Mouse (Mus musculus): Measurements from ENCODE around the gene Arhgap32.
"Not testable (repeated sequence)": the region's sequence is repeated elsewhere in the genome, so short reads cannot be mapped to it uniquely, and the experiment has no call there.

Gene Arhgap32

DNA sequence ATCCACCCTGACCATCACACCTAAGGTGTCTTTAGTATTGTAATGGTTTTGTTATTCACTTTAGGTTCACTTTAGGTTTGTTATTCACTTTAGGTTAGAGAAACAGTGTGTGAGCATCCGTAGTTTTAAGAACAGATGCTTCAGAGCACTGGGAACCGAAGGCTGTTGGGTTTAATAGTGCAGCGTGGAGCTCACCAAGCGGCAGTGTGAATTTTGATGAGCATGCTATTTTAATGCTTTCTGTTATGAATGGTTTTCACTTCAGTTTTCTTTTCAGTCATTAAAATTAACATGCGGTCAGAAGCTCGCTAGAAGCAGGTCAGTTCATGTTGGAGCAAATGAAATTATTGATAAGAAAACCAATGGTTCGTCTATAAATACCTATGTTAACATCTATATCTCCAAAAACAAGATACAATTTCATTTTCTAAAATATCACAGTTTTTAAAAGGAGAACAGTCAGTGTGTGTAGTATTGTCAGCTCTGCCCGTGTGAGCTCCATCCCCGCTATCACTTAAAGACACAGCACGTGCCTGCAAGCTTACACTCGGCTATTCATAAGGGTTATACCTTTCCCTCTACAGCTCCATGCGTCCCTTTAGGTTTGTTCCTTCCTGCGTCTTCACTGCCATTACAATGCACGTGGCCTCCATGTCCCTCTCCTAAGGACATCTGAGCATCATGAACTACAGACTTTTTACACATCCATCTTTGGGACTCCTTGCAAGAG lies 21.9 kb downstream of the Arhgap32 start:
- DNase-seq, result no peak

DNA sequence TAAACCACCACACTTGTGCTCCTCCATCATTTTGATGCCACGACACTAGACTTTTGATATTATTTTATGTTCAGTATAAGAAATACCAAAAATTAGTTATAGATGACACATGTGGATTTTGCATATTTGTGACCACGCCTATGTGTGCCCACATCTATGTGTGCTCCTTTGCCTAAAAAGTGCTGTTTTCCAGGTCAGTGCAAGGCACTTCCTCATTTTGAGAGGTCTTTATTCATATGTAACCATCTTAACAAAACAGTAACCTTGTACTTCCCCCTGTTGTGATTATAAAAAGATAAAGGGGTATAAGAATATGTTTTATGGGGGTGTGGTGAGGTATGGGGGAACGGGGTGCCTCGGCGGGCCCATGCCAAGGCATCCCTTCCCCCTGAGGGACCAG lies 22.7 kb downstream of the Arhgap32 start:
- DNase-seq, result no peak

DNA sequence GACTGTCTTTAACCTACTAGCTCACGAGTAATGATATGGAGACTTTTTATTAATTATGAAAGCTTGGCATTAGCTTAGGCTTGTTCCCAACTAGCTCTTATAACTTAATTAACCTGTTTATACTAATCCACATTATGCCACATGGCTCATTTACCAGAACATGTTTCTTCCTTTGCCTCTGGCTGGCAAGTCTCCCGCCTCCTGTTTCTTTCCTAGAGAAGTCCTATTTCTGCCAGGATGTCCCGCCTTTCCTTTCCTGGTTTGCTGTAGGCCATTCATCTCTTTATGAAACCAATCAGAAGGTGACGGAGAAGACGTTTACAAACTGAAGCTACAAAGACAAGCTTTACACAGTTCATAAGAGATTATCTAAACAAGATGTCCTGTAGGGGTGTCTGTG lies 23.7 kb downstream of the Arhgap32 start:
- DNase-seq, result no peak

DNA sequence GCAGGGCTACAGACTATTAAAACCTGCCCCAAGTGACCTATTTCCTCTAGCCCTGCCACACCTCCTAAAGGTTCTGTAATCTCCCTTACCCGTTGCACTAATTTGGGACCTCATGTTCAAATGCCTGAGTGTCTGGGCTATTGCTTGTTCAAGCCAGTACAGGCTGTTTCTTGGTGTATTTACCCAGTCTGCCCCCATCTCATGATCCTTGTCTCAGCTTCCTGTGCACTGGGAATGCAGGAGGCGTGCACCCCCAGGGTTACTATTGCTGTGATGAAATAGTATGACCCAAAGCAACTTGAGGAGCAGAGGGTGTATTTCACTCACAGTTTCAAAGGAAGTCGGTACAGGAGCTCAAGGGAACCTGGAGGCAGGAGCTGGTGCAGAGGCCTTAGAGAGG lies 26.9 kb downstream of the Arhgap32 start:
- no peak for DNase-seq

DNA sequence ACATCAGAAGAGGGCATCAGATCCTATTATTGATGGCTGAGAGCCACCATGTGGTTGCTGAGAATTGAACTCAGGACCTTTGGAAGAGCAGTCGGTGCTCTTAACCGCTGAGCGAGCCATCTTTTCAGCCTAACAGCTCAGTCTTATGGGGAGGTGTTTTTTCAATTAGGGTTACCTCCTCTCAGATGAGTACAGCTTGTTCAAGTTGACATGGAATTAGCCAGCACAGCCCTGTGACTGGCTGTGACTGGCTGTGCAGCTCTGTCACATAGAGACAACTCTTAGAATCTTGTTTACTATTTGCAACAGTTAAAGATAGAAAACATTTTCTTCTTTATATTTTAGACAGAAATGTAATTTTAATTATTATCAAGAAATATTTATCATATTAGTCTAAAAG lies 27.5 kb downstream of the Arhgap32 start:
- no peak for DNase-seq

DNA sequence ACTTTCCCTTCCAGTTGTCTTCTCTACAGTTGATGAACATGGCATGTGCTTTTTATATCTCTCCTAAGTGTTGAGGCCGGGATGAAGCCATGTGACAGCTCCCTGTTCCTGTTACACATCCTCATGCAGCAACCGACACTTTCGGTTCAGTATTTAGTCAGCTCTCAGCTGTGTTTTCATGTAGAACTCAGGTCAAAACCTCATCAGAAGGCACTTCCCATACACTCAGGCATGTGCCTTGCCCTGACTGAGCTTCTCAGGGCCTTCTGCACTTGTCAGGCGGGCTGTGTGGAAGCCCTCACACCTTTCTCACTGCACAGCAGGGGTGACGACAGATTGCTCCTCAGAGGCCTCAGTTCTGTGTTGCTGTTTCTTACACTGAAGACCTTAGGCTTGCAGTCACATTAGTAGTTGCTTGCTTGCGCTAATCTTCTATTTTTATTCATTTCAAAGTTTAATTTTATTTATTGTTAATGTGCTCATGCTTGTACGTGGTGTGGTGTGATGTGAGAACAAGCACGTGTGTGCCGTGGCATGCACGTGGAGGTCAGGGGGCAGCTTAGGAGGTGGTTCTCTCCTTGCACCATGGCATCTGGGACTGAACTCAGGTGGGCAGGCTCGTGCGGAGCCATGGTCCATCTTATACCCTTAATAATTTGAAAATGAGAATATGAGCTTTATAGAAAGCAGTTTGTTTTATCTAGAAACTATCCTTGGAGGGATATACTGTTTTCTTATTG lies 30.5 kb downstream of the Arhgap32 start:
- no peak for DNase-seq

DNA sequence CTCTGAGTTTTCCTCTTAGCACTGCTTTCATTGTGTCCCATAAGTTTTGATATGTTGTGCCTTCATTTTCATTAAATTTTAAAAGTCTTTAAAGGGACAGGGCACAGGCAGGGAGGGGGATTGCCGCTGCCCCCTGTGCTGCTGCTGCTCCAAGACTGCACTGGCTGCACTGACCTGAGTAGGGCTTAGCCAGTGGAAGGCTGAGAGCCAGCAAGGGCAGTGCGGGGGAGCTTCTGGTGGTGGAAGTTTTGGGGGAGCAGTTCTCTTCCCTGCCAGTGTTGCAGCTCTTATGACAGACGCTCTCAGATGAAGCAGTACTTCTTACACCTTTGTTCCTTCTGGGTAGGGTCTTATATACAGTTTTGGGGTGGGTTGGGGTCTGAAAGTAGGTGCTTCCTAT lies 33.3 kb downstream of the Arhgap32 start:
- DNase-seq, result no peak

DNA sequence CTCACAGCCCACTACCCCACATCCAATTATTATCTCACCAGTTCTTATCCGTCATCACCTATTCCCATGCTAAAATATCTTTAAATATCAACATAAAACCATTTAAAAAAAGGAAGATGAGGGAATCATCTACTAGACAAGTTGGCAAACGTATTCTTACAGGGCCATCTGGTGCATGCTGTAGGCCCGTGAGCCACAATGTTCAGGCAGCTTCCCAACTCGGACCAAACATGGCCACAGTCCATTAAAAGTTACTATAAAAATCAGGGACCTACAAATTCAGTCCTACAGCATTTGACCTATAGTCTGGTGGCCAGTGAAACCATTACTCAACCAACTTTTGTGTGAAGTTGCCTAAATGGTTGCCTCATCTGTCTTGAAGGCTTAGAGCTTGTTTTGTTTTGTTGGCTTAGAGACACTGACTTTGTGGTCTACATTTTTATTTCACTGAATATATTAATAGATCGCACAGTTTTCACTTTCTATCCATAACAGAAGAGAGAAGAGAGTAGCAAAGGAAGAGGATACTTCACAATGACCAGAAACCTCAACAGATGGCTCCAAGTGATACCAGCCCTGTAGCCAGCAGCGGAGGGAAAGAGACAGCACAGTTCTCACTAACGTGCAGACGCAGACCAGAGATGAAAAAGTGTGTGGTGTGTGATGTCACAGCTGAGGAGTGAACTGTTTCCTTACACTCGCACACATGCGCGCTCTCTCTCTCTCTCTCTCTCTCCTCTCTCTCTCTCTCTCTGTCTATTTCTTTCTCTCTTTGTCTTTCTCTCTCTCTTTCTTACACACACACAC lies 34.1 kb downstream of the Arhgap32 start:
- DNase-seq, result no peak

DNA sequence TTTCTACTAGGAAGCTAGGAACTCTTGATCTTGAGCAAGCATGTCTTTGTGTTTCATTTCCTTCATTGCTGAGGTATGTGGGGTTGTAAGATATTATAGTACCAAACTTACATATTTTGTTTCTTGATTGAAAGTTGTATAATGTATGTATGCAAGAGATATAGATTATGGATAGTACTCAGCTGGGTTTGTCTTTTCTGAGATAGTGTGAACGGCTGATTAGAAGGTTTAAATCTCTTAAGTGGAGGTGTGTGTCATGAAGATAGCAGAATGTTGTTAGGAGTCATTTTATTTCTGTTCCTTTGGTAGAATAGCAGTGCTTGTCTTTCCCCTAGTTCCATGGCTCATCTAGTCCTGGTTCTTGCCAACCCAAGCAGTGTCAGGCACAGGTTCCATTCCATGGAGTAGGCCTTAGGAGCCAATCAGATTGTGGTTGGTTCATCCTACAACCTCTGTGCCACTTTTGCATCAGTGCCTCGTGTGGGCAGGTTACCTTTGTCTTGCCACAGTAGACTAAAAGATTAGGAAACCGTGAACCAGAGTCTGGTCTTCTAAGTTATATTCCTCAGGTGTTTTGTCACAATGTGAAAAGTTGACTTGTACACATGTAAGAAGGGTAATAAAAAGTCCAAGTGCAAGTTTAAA lies 38.9 kb downstream of the Arhgap32 start:
- DNase-seq, result no peak

DNA sequence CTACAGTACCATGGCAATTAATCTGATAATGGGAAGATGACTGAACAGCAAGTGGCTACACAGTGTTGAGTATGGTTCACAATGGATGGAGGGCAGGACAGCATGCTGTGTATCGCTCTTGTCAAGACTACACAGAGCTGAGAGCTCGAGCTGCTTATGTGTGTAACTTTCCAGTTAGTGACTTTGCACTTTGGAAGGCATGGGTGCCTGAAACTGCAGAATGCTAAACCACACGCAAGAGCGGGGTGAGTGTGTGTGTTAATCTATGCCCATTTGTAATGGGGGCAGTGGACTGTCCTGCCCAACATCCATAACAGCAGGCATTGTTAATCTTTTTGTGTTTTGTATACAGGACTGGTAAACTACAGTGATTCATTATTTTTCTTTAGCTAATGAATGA lies 40.8 kb downstream of the Arhgap32 start:
- peak; percentile 52 to 66 for DNase-seq

DNA sequence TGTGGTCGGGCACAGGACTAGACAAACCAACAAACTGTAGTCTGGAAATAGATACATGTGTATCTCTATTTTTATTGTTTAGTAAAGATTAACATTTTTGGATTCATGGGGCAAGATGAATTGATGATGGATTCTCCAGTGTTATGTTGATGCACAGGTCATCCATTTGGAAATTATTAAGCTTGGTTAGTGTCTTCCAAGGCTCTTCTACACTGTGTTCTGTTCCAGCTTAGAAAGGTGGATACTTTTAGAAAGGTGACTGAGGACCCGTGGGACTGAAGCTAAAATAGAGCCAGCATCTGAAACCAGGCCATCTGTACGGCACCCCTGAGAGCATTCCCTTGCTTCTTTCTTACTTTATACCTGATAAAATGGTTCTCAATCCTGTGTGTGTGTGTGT lies 41.3 kb downstream of the Arhgap32 start:
- DNase-seq, result no peak

DNA sequence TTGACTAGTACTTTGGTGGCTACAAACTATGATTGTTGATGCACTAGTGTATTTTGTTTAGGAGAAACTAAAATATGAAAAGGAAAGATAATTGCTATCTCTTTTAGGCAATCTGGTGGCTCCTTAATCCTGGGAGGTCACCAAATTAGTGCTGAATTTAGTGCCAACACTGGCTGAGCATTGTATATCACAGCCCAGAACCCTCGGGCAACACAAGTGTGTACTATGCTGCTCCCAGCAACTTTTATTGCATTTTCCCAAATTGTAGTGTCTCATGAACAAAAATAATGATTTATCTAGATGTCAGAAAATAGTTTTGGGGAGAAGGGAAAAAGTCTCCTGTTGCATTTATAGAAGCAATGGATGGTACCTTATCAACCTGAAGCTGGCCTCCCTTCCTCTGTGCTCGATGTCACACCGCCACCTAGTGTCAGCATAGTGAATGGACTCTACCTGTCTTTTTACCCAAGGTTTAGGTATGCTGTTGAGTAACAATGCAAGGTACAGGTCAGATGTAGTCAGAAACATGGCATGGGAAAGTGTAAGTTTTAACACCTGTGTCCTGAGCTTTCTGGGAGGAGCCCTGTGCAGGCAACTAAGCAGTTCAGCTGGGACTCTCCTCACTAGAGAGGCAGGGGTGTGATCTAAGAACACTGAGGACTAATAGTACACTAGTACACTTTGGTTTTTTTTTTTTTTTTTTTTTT lies 43.1 kb downstream of the Arhgap32 start:
- peak; percentile 65 to 79 for DNase-seq

DNA sequence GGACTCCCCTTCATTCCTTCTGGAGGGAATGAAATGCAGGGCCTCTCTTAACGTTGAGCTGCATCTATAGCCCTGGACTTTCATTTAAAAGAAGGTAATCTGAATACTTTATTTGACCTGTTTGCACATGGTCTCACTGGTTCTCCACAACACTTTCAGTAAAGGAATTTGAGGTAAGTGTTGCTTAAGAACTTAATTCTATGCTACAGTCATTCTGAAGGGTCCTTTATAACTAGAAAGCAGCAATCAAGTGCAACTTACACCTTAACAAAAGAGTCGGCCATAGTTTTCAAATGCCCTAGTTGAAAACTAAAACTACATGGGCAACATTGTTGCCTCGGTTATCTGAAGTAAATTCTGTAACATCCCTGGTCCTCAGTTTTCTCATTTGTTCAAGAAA lies 43.8 kb downstream of the Arhgap32 start:
- DNase-seq, result no peak

DNA sequence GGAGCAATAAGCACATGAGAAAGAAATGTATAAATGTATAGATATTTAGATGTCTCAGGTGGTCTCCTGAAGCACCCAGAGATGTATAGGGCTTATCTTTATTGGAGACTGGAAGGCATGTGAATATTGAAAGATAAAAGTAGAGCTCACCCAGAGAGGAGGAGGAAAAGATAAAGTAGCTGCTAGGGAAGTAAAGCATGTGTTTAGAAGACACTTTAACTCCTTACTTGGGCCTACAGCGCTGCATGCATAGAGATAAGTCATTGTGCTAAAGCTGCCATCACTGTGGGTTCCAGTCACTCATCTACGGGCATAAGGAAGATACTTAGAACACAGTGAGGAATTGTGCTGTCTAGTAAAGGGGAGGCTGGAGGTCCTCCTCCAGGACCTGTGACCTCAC lies 46.9 kb downstream of the Arhgap32 start:
- DNase-seq, result no peak

DNA sequence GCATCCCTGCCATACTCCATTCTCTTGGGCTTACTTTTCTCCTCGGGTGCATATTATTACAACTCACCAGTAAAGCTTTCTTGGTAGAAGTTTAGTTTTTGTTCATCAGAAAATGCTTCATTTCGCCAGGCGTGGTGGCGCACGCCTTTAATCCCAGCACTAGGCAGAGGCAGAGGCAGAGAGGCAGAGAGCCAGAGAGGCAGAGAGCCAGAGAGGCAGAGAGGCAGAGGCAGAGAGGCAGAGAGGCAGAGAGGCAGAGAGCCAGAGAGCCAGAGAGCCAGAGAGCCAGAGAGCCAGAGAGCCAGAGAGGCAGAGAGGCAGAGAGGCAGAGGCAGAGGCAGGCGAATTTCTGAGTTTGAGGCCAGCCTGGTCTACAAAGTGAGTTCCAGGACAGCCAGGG lies 47.9 kb downstream of the Arhgap32 start:
- not testable (repeated sequence) for DNase-seq

DNA sequence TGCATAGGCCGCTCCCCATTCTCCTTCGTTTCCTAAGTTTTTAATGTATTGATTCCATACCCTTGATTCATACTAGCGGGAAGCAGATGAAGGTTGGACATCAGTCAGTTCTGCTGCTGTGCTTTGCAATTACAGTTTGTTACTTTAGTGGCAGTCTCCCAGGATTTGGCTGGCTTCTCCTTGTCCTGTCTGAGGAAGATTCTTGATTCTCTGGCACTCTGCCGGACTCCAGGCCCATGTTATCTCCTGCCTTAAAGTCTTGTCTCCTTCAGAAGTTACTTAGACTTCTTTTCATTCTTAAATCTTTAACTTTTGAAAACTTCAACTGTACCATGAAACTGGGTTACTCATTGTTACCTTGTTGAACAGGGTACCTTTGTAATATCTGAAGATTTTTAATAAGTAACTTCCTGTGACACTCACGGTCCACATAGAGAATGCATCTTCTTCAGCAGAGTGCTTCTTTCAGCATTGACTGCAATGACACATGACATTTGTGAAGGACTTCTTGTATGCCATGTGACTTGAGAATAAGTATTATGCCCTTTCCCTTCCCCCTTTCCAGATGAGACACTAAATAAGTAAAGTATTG lies 52.7 kb downstream of the Arhgap32 start:
- peak; percentile 76 to 82 for DNase-seq

DNA sequence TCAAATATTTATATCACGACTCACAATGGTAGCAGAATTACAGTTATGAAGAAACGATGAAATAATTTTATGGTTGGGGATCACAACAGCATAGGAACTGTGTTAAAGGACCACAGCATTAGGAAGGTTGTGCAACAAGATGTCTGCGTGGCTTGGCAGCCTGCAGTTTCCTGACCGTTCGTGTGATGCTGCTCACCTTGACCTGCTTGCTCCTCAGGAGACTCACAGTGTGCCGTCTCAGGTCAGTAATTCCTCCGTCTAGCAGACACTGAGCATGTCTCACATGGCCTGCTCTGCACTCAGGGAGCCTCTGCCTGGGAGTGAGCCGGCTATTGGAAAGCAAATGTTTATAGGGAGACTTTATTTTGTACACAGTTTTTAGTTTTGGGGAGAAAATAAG lies 54.8 kb downstream of the Arhgap32 start:
- peak; percentile 65 for DNase-seq

DNA sequence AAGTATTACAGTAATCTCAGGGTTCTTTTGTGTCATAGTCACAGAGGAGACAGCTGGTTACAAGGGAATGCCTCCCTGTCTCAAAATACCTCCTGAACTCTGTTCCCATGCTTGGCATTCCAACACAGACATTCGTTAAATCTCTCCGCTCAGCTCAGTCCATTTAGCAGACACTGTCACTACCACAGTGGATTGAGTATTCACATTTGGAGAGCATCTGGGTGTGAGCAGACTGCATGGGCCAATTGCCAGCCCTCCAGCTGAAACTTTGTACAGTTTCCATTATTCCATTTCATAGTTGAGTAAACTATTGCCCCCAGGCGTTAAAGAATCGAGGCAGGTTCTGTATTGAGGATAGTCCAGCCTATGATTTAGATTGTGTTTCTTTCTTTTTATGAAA lies 60.7 kb downstream of the Arhgap32 start:
- peak in 1 of 2 experiments; percentile 46 for DNase-seq

DNA sequence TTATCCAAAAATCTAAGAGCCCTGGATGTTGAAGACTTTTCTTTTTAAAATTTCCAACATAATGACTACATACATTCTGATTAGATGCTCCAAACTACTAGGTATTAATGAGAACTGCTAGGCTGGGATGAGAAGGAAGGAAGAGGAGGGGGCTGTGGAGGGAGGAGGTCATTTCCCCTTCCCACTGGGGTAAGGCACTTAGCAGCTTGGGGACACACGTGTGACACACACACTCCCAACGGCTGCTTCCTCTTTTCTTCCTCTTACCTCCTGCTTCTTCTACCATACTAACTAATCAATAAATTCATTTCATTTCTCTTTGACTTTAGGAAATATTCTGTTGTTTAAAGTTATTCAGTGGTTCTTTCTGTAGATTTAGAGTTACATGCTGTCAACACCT lies 65.2 kb downstream of the Arhgap32 start:
- no peak for DNase-seq

DNA sequence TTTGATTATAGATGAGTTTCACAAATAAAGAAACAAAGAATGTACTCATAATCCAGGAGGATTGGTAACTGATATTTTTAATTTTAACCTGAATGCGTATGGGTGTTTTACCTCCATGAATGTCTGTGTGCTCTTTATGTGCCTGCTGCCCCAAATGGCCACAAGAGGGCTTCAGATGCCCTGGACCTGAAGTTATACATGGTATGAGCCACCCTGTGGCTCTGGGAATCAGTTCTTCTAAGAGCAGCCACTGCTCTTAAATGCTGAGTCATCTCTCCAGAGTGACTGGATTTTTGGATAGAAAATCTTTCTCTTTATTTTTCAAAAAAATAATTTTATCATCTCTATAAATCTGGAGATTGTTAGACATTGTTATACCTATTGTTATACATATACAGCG lies 70.6 kb downstream of the Arhgap32 start:
- DNase-seq, result peak in 1 of 2 experiments; percentile 49

DNA sequence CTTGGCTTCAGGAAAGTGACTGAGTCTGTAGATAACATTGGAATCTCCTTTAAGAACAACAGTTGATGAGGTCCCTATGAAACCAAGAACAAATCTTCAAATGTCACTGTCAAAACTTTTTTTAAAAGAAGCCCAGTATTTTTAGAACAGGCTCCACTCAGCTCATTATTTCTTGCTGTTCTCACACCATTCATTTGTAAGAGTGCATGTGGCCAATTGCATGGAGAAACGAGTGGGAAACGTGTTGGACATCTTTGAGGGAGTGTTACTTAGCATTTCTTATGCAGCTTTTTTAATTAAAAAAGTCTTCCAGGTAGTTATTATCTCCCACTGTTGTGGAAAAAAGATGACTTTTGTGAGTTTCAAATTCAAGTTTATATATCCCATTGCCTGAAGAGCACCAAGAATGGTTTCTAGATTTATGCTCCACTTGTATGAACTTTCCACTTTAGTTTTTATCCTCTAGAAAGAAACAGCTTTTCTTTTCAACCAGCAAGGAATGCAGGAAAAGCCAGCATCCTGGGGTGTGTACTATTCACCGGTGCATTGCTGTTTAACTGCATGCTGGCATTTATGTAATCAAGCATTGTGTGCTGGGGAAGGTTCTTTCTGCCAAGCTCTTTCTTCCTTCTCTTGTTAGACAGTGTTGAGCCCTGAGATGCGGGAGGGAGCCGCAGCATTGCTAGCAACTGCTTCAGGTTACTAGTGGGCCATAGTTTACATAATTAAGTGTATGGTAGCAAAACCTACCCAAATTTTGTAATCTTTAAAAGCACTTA lies 76.5 kb downstream of the Arhgap32 start:
- DNase-seq, result no peak
